Mouse (Mus musculus) stomach, postnatal 0 days (tissue): ENCODE measurements around the gene Scaf4.

Source experiments
- CTCF ChIP-seq: IDR thresholded peaks from 2 replicates; pipeline ENCODE4 v1.5.1; 2016; ENCODE audit warnings: antibody characterized with exemption, low read depth, mild to moderate bottlenecking, moderate library complexity
- EP300 ChIP-seq: optimal IDR thresholded peaks from 2 replicates; pipeline ENCODE3; 2016; ENCODE audit warnings: antibody characterized with exemption

DNA sequence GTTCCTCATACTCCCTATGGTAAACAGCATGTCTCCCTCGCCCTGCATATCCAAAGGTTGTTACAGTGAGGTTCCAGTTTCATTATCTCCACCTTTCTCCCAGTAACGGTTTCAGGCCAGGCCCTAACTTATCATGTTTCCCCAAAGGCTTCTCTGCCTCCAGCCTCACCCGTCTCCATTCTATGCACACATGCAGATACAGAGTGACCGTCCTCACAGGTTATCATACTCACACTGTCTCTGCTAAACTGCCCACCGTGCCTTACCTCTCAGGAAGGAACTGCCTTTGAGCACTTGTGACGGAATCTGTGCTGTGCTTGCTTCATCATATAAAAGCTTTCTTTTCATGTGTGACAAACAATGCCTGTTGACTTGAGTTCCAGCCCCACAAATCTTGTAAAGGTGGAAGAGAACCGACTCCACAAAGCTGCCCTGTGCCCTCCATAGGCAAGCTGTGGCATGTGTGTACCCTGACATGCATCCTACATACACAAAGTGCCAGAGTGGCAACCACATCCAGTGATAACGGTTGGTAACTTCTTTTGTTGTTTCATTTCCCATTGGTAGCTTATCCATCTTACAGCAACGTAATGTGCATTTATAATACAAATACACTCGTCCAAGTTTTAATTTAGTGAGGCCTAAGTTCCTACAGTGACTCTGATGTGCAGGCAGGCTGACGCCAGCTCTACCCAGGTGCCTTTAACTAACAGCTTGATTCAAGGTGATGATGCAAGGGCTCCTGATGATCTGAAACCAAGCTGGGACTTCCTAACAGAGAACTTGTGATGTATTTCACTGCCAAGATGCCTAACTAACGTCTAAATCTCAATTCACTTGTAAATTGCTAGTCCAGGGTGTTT is 70.6 kb downstream of the Scaf4 start:
- TF ChIP-seq CTCF (no peak), EP300 (no peak)
